Mouse (Mus musculus) heart, embryonic 11.5 days (tissue): ENCODE results near the gene Pcyt2. TPM values are rescaled to one million over a fixed set of nuclear protein-coding genes. Genes with fewer than 3 reads are reported as not detected.

Experiments
- ATAC-seq: fragments of 200-750 bp; cut with Nextera tagmentation; replicated peaks from 2 replicates; pipeline ENCODE4 v1.8.0; 2017; ENCODE audit warnings: moderate library complexity; ENCODE audit not compliant: insufficient number of reproducible peaks, low FRiP score, low TSS enrichment
- H3K27ac ChIP-seq: fragments of 300-500 bp; sonication (generic); 2 replicates; pipeline ENCODE4 v1.5.1; 2014; ENCODE audit warnings: mild to moderate bottlenecking, low read depth, low read length
- H3K27me3 ChIP-seq: fragments of 300-500 bp; sonication (generic); 2 replicates; pipeline ENCODE4 v1.6.1; 2014; ENCODE audit warnings: mild to moderate bottlenecking, low read length, mixed read lengths; ENCODE audit not compliant: control insufficient read depth, insufficient read depth
- H3K36me3 ChIP-seq: fragments of 300-500 bp; sonication (generic); 2 replicates; pipeline ENCODE4 v1.6.1; 2014; ENCODE audit warnings: mild to moderate bottlenecking, low read length, moderate library complexity, mixed read lengths; ENCODE audit not compliant: control insufficient read depth, insufficient read depth
- H3K4me1 ChIP-seq: fragments of 300-500 bp; sonication (generic); 2 replicates; pipeline ENCODE4 v1.6.1; 2014; ENCODE audit warnings: low read length; ENCODE audit not compliant: control insufficient read depth, insufficient read depth
- H3K4me2 ChIP-seq: fragments of 300-500 bp; sonication (generic); 2 replicates; pipeline ENCODE4 v1.6.1; 2014; ENCODE audit warnings: mild to moderate bottlenecking, moderate library complexity
- H3K4me3 ChIP-seq: fragments of 300-500 bp; sonication (generic); 2 replicates; pipeline ENCODE4 v1.5.1; 2014; ENCODE audit warnings: low read depth, low read length
- H3K9ac ChIP-seq: fragments of 300-500 bp; sonication (generic); 2 replicates; pipeline ENCODE4 v1.6.1; 2014; ENCODE audit warnings: mild to moderate bottlenecking, low read depth, low read length, moderate library complexity
- H3K9me3 ChIP-seq: fragments of 300-500 bp; sonication (generic); replicated peaks from 2 replicates; pipeline ENCODE4 v1.6.1; 2016; ENCODE audit warnings: low read length; ENCODE audit not compliant: control insufficient read depth
- WGBS: fragments of 180-500 bp; shearing (Covaris S2); extraction: QIAGEN DNeasy Blood & Tissue Kit; methylation state at CpG from one replicate; pipeline ENCODE4 v1.1.7; 2014; ENCODE audit not compliant: insufficient replicate concordance; 5-methylcytosine and 5-hydroxymethylcytosine counted together
- polyA plus RNA-seq: library from polyadenylated mRNA; unstranded; fragments of >200 nt; fragmentation: Nextera tagmentation; extraction: Ambion mirVana; gene quantifications from 2 replicates; pipeline ENCODE4 v1.2.1, GENCODE M21; 2014

Pcyt2 gene
- polyA plus RNA-seq, 1 experiment from 2014 or later, result 79.9 TPM

GRCm38 (mm10) chr11:120582268-120582981 lies 35.3 kb downstream of the Pcyt2 start:
- 72% methylated on average over 8 of the region's 8 CpGs for WGBS

GRCm38 (mm10) chr11:120581490-120582267 lies 36.1 kb downstream of the Pcyt2 start, which contains the start of gene Arhgdia:
Gene Arhgdia (minus strand): TSS chr11:120581624.
- WGBS, result 6% methylated on average over 47 of the region's 75 CpGs
- Histone ChIP-seq H3K4me1 (peaks cover 25% of the 10 kb centered on the region), H3K36me3 (peaks cover 37% of the 10 kb centered on the region)

More at GRCm38 (mm10) chr11:120582268-120582981, 35.3 kb downstream of the Pcyt2 start:
- Histone ChIP-seq H3K27ac (peak overlapping the region; percentile 92), H3K4me1 (peaks cover 25% of the 10 kb centered on the region), H3K9ac (peak overlapping the region; percentile 96), H3K27me3 (no peaks in the 10 kb centered on the region), H3K4me2 (peak overlapping the region; percentile 96), H3K4me3 (peak overlapping the region; percentile 95), H3K9me3 (peaks cover 4% of the 10 kb centered on the region; the same call in 1 of the 2 replicates), H3K36me3 (peaks cover 36% of the 10 kb centered on the region)
- no peak for ATAC-seq

GRCm38 (mm10) chr11:120580871-120581331 lies 36.8 kb downstream of the Pcyt2 start:
- Histone ChIP-seq H3K27me3 (no peaks in the 10 kb centered on the region), H3K9me3 (peaks cover 4% of the 10 kb centered on the region; the same call in 1 of the 2 replicates), H3K4me3 (peak overlapping the region; percentile 95), H3K9ac (peak overlapping the region; percentile 96), H3K4me1 (peaks cover 25% of the 10 kb centered on the region), H3K27ac (peak overlapping the region; percentile 92), H3K4me2 (peak overlapping the region; percentile 96), H3K36me3 (peaks cover 35% of the 10 kb centered on the region)
- WGBS, result under 1% methylated on average over 29 of the region's 44 CpGs
- ATAC-seq, result peak; percentile 51

More at GRCm38 (mm10) chr11:120581490-120582267, 36.1 kb downstream of the Pcyt2 start, which contains the start of gene Arhgdia:
- Histone ChIP-seq H3K27me3 (no peaks in the 10 kb centered on the region), H3K4me3 (peak within 1 kb of the TSS; percentile 95), H3K9me3 (peaks cover 4% of the 10 kb centered on the region; the same call in 1 of the 2 replicates), H3K27ac (peak within 1 kb of the TSS; percentile 92), H3K9ac (peak within 1 kb of the TSS; percentile 96), H3K4me2 (peak within 1 kb of the TSS; percentile 96)
- peak; percentile 20; the same call in 1 of the 2 replicates for ATAC-seq

- H3K36me3 ChIP-seq, result peaks cover 32% of the 10 kb centered on the region
- H3K4me2 ChIP-seq, result peak overlapping the region; percentile 96
- peak overlapping the region; percentile 92 for H3K27ac ChIP-seq
- peak overlapping the region; percentile 95 for H3K4me3 ChIP-seq
- peaks cover 4% of the 10 kb centered on the region; the same call in 1 of the 2 replicates for H3K9me3 ChIP-seq
- H3K9ac ChIP-seq, result peak overlapping the region; percentile 96
- H3K27me3 ChIP-seq, result no peaks in the 10 kb centered on the region
- peaks cover 25% of the 10 kb centered on the region for H3K4me1 ChIP-seq
- WGBS, result 62% methylated on average over 7 of the region's 7 CpGs
- ATAC-seq, result no peak
Measured at GRCm38 (mm10) chr11:120580190-120580589, 37.5 kb downstream of the Pcyt2 start.

- Histone ChIP-seq H3K4me1 (peaks cover 29% of the 10 kb centered on the region), H3K27me3 (no peaks in the 10 kb centered on the region), H3K9ac (0 out of 2 replicates have a peak overlapping the region, but pooled peaks have one; percentile 36), H3K4me2 (peak overlapping the region; percentile 96), H3K27ac (no peak overlapping the region), H3K36me3 (peaks cover 30% of the 10 kb centered on the region), H3K9me3 (peaks cover 4% of the 10 kb centered on the region; the same call in 1 of the 2 replicates), H3K4me3 (peak overlapping the region; percentile 95)
- WGBS, result 47% methylated on average over 15 of the region's 15 CpGs
- ATAC-seq, result no peak
Measured at GRCm38 (mm10) chr11:120579316-120580107, 38.2 kb downstream of the Pcyt2 start.

- H3K27ac ChIP-seq, result no peak overlapping the region
- H3K9ac ChIP-seq, result 0 out of 2 replicates have a peak overlapping the region, but pooled peaks have one; percentile 36
- H3K4me3 ChIP-seq, result no peak overlapping the region
- peaks cover under 1% of the 10 kb centered on the region; the same call in 1 of the 2 replicates for H3K9me3 ChIP-seq
- no peaks in the 10 kb centered on the region for H3K27me3 ChIP-seq
- H3K4me1 ChIP-seq, result peaks cover 33% of the 10 kb centered on the region
- H3K4me2 ChIP-seq, result no peak overlapping the region
- no peak for ATAC-seq
- peaks cover 24% of the 10 kb centered on the region for H3K36me3 ChIP-seq
- WGBS, result 62% methylated on average over 11 of the region's 11 CpGs
Measured at GRCm38 (mm10) chr11:120578694-120579243, 39.0 kb downstream of the Pcyt2 start.

GRCm38 (mm10) chr11:120578024-120578693 lies 39.6 kb downstream of the Pcyt2 start:
- Histone ChIP-seq H3K27ac (no peak overlapping the region), H3K9me3 (no peaks in the 10 kb centered on the region), H3K4me3 (no peak overlapping the region), H3K9ac (no peak overlapping the region), H3K4me2 (no peak overlapping the region), H3K4me1 (peaks cover 33% of the 10 kb centered on the region), H3K36me3 (peaks cover 23% of the 10 kb centered on the region), H3K27me3 (no peaks in the 10 kb centered on the region)
- 78% methylated on average over 10 of the region's 10 CpGs for WGBS
- ATAC-seq, result no peak
